Mouse (Mus musculus): Measurements from ENCODE around the gene Xrn2. TPM values are rescaled to one million over a fixed set of nuclear protein-coding genes. Genes with fewer than 3 reads are reported as not detected.
A peak's percentile ranks its signal among the peaks of the same experiment; 100 is the strongest.

Xrn2 gene
- polyA plus RNA-seq, 1 experiment from 2014 or later, result 44.2 TPM

GRCm38 (mm10) chr2:147074399-147074798 is 61.6 kb downstream of the Xrn2 start:
- Histone ChIP-seq H3K4me1 (ENCODE audit: control insufficient read depth, insufficient read depth, low read length) (no peaks in the 10 kb centered on the region), H3K4me2 (ENCODE audit: low read depth, low read length) (no peak overlapping the region), H3K36me3 (ENCODE audit: control insufficient read depth, insufficient read depth) (peaks cover 20% of the 10 kb centered on the region), H3K27ac (ENCODE audit: low read length) (no peak overlapping the region), H3K9ac (ENCODE audit: low read length) (no peak overlapping the region), H3K4me3 (ENCODE audit: low read length) (no peak overlapping the region), H3K27me3 (ENCODE audit: control insufficient read depth, insufficient read depth, low read length) (no peaks in the 10 kb centered on the region), H3K9me3 (replicated peaks; ENCODE audit: control insufficient read depth, low read length) (no peaks in the 10 kb centered on the region)
- whole genome bisulfite sequencing, result 93% methylated on average over 4 of the region's 4 CpGs
- no peak for ATAC-seq (replicated peaks; ENCODE audit: extremely low read depth, insufficient read depth, low FRiP score)

GRCm38 (mm10) chr2:147082391-147082790 is 69.6 kb downstream of the Xrn2 start:
- H3K9ac ChIP-seq (ENCODE audit: low read length), result no peak overlapping the region
- H3K4me3 ChIP-seq (ENCODE audit: low read length), result no peak overlapping the region
- H3K27ac ChIP-seq (ENCODE audit: low read length), result no peak overlapping the region
- peaks cover 9% of the 10 kb centered on the region; the same call in 1 of the 2 replicates for H3K4me1 ChIP-seq (ENCODE audit: control insufficient read depth, insufficient read depth, low read length)
- H3K9me3 ChIP-seq (replicated peaks; ENCODE audit: control insufficient read depth, low read length), result no peaks in the 10 kb centered on the region
- 71% methylated on average over 4 of the region's 4 CpGs for WGBS
- peaks cover 52% of the 10 kb centered on the region for H3K27me3 ChIP-seq (ENCODE audit: control insufficient read depth, insufficient read depth, low read length)
- no peaks in the 10 kb centered on the region; the same call in 1 of the 2 replicates for H3K36me3 ChIP-seq (ENCODE audit: control insufficient read depth, insufficient read depth)
- no peak for ATAC-seq (replicated peaks; ENCODE audit: extremely low read depth, insufficient read depth, low FRiP score)
- H3K4me2 ChIP-seq (ENCODE audit: low read depth, low read length), result no peak overlapping the region

- Histone ChIP-seq H3K4me2 (ENCODE audit: low read depth, low read length) (peak overlapping the region; percentile 75), H3K9ac (ENCODE audit: low read length) (no peak overlapping the region), H3K4me1 (ENCODE audit: control insufficient read depth, insufficient read depth, low read length) (peaks cover 9% of the 10 kb centered on the region; the same call in 1 of the 2 replicates), H3K27ac (ENCODE audit: low read length) (no peak overlapping the region), H3K9me3 (replicated peaks; ENCODE audit: control insufficient read depth, low read length) (no peaks in the 10 kb centered on the region), H3K36me3 (ENCODE audit: control insufficient read depth, insufficient read depth) (no peaks in the 10 kb centered on the region), H3K27me3 (ENCODE audit: control insufficient read depth, insufficient read depth, low read length) (peaks cover 58% of the 10 kb centered on the region), H3K4me3 (ENCODE audit: low read length) (peak overlapping the region; percentile 57)
- ATAC-seq (replicated peaks; ENCODE audit: extremely low read depth, insufficient read depth, low FRiP score), result peak; percentile 52
- WGBS, result under 1% methylated on average over 71 of the region's 72 CpGs
These were observed 70.9 kb downstream of the Xrn2 start for GRCm38 (mm10) chr2:147083471-147084365.

GRCm38 (mm10) chr2:147084366-147085071 is 71.7 kb downstream of the Xrn2 start:
- 2% methylated on average over 106 of the region's 106 CpGs for whole genome bisulfite sequencing
- Histone ChIP-seq H3K27me3 (ENCODE audit: control insufficient read depth, insufficient read depth, low read length) (peaks cover 58% of the 10 kb centered on the region), H3K4me3 (ENCODE audit: low read length) (peak overlapping the region; percentile 57), H3K9me3 (replicated peaks; ENCODE audit: control insufficient read depth, low read length) (no peaks in the 10 kb centered on the region), H3K36me3 (ENCODE audit: control insufficient read depth, insufficient read depth) (no peaks in the 10 kb centered on the region), H3K4me1 (ENCODE audit: control insufficient read depth, insufficient read depth, low read length) (peaks cover 9% of the 10 kb centered on the region; the same call in 1 of the 2 replicates), H3K4me2 (ENCODE audit: low read depth, low read length) (peak overlapping the region; percentile 75), H3K9ac (ENCODE audit: low read length) (no peak overlapping the region), H3K27ac (ENCODE audit: low read length) (no peak overlapping the region)
- ATAC-seq (replicated peaks; ENCODE audit: extremely low read depth, insufficient read depth, low FRiP score), result no peak; the same call in 1 of the 2 replicates

GRCm38 (mm10) chr2:147085072-147085870 is 72.5 kb downstream of the Xrn2 start, which contains the start of gene Nkx2-4:
TSS of gene Nkx2-4 (minus strand) at chr2:147085445.
- peak within 1 kb of the TSS; percentile 75 for H3K4me2 ChIP-seq (ENCODE audit: low read depth, low read length)
- H3K9ac ChIP-seq (ENCODE audit: low read length), result no peak within 1 kb of the TSS
- WGBS, result under 1% methylated on average over 82 of the region's 82 CpGs
- ATAC-seq (replicated peaks; ENCODE audit: extremely low read depth, insufficient read depth, low FRiP score), result no peak; the same call in 1 of the 2 replicates
- H3K4me1 ChIP-seq (ENCODE audit: control insufficient read depth, insufficient read depth, low read length), result peaks cover 9% of the 10 kb centered on the region; the same call in 1 of the 2 replicates
- no peaks in the 10 kb centered on the region for H3K36me3 ChIP-seq (ENCODE audit: control insufficient read depth, insufficient read depth)
- no peak within 1 kb of the TSS for H3K27ac ChIP-seq (ENCODE audit: low read length)
- no peaks in the 10 kb centered on the region for H3K9me3 ChIP-seq (replicated peaks; ENCODE audit: control insufficient read depth, low read length)
- peak within 1 kb of the TSS; percentile 57 for H3K4me3 ChIP-seq (ENCODE audit: low read length)
- peaks cover 62% of the 10 kb centered on the region for H3K27me3 ChIP-seq (ENCODE audit: control insufficient read depth, insufficient read depth, low read length)

GRCm38 (mm10) chr2:147085937-147086336 is 73.1 kb downstream of the Xrn2 start:
- H3K4me2 ChIP-seq (ENCODE audit: low read depth, low read length), result no peak overlapping the region
- ATAC-seq (replicated peaks; ENCODE audit: extremely low read depth, insufficient read depth, low FRiP score), result no peak
- H3K4me1 ChIP-seq (ENCODE audit: control insufficient read depth, insufficient read depth, low read length), result peaks cover 9% of the 10 kb centered on the region; the same call in 1 of the 2 replicates
- no peak overlapping the region for H3K27ac ChIP-seq (ENCODE audit: low read length)
- peaks cover 62% of the 10 kb centered on the region for H3K27me3 ChIP-seq (ENCODE audit: control insufficient read depth, insufficient read depth, low read length)
- no peaks in the 10 kb centered on the region for H3K9me3 ChIP-seq (replicated peaks; ENCODE audit: control insufficient read depth, low read length)
- no peak overlapping the region for H3K9ac ChIP-seq (ENCODE audit: low read length)
- no peak overlapping the region for H3K4me3 ChIP-seq (ENCODE audit: low read length)
- no peaks in the 10 kb centered on the region for H3K36me3 ChIP-seq (ENCODE audit: control insufficient read depth, insufficient read depth)
- WGBS, result 14% methylated on average over 6 of the region's 6 CpGs

GRCm38 (mm10) chr2:147086441-147086840 is 73.6 kb downstream of the Xrn2 start:
- WGBS, result 28% methylated on average over 5 of the region's 5 CpGs
- peaks cover 9% of the 10 kb centered on the region; the same call in 1 of the 2 replicates for H3K4me1 ChIP-seq (ENCODE audit: control insufficient read depth, insufficient read depth, low read length)
- no peak overlapping the region for H3K9ac ChIP-seq (ENCODE audit: low read length)
- H3K27me3 ChIP-seq (ENCODE audit: control insufficient read depth, insufficient read depth, low read length), result peaks cover 57% of the 10 kb centered on the region
- ATAC-seq (replicated peaks; ENCODE audit: extremely low read depth, insufficient read depth, low FRiP score), result no peak
- H3K27ac ChIP-seq (ENCODE audit: low read length), result no peak overlapping the region
- H3K9me3 ChIP-seq (replicated peaks; ENCODE audit: control insufficient read depth, low read length), result no peaks in the 10 kb centered on the region
- no peak overlapping the region for H3K4me2 ChIP-seq (ENCODE audit: low read depth, low read length)
- H3K36me3 ChIP-seq (ENCODE audit: control insufficient read depth, insufficient read depth), result no peaks in the 10 kb centered on the region
- H3K4me3 ChIP-seq (ENCODE audit: low read length), result no peak overlapping the region

GRCm38 (mm10) chr2:147119736-147120135 is 106.9 kb downstream of the Xrn2 start:
- H3K27me3 ChIP-seq (ENCODE audit: control insufficient read depth, insufficient read depth, low read length), result no peaks in the 10 kb centered on the region
- 86% methylated on average over 1 of the region's 1 CpGs for WGBS
- no peak overlapping the region for H3K4me3 ChIP-seq (ENCODE audit: low read length)
- no peak for ATAC-seq (replicated peaks; ENCODE audit: extremely low read depth, insufficient read depth, low FRiP score)
- H3K4me2 ChIP-seq (ENCODE audit: low read depth, low read length), result no peak overlapping the region
- H3K27ac ChIP-seq (ENCODE audit: low read length), result no peak overlapping the region
- H3K9me3 ChIP-seq (replicated peaks; ENCODE audit: control insufficient read depth, low read length), result no peaks in the 10 kb centered on the region
- no peaks in the 10 kb centered on the region for H3K4me1 ChIP-seq (ENCODE audit: control insufficient read depth, insufficient read depth, low read length)
- H3K36me3 ChIP-seq (ENCODE audit: control insufficient read depth, insufficient read depth), result no peaks in the 10 kb centered on the region
- H3K9ac ChIP-seq (ENCODE audit: low read length), result no peak overlapping the region

Data from heart, embryonic 16.5 days (tissue).